Mouse (Mus musculus): ENCODE results near the gene Spaca7. TPM values are rescaled to one million over a fixed set of nuclear protein-coding genes. Genes with fewer than 3 reads are reported as not detected.

Gene Spaca7
- total RNA-seq (2023): not detected

GRCm38 (mm10) chr8:12572814-12573534 lies at the start of gene Spaca7:
TSS of gene Spaca7 (plus strand) at chr8:12573029.

Other genes with a start within 250 kb of the Spaca7 start
- not detected for gene Sox1, start 177.7 kb upstream of the Spaca7 start, total RNA-seq (2023)
- gene Tubgcp3, start 99.2 kb downstream of the Spaca7 start, total RNA-seq (2023): 10 to 100 TPM; 33.3 to 40.7 TPM
- 10 to 100 TPM; 30.2 to 35.9 TPM for gene Atp11a, start 184.0 kb downstream of the Spaca7 start, total RNA-seq (2023)